Mouse (Mus musculus) gastrocnemius, adult 8-10 months (tissue): Measurements from ENCODE around the gene Iqsec1. TPM values are rescaled to one million over a fixed set of nuclear protein-coding genes. Genes with fewer than 3 reads are reported as not detected.

Experiments used
- DNase-seq, 2 experiments: peaks; one replicate each; pipeline ENCODE4 v3.0.0; 2022; ENCODE audit warnings: low spot score in 2 of 2
- total RNA-seq, 4 experiments: library from RNA; stranded (reverse); gene quantifications; 2 replicates each; pipeline ENCODE4 v1.2.4; 2022

Iqsec1 gene
- total RNA-seq, 4 experiments from 2014 or later = 103 to 120 (median 106) TPM

DNA sequence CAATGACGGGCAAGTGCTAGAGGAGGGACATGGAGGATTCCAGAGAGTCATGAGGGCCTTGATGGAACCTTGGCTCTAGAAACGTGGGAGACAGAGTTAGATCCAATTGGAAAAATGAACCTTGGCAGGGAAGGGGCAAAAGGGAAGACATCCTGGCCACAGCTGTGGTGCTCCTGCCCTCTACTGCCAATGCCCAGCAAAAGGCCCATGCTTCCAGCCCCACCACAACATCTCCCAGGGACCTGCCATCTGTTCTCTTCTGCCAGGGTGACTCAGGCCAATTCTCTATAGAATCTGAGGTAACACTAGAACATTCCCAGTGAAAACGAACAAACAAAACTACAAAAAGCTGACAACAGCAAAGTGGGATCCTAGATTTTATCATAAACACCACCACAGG, 173.1 kb downstream of the Iqsec1 start:
- no peak for DNase-seq

GRCm38 (mm10) chr6:90813526-90813925, 175.0 kb downstream of the Iqsec1 start:
- DNase-seq = no peak

GRCm38 (mm10) chr6:90812584-90812983, 175.9 kb downstream of the Iqsec1 start:
- DNase-seq = no peak

GRCm38 (mm10) chr6:90812072-90812471, 176.4 kb downstream of the Iqsec1 start:
- DNase-seq = no peak

GRCm38 (mm10) chr6:90810576-90810975, 177.9 kb downstream of the Iqsec1 start:
- DNase-seq = no peak

GRCm38 (mm10) chr6:90809960-90810362, 178.5 kb downstream of the Iqsec1 start:
- peak; percentile 33 to 55 for DNase-seq

DNA sequence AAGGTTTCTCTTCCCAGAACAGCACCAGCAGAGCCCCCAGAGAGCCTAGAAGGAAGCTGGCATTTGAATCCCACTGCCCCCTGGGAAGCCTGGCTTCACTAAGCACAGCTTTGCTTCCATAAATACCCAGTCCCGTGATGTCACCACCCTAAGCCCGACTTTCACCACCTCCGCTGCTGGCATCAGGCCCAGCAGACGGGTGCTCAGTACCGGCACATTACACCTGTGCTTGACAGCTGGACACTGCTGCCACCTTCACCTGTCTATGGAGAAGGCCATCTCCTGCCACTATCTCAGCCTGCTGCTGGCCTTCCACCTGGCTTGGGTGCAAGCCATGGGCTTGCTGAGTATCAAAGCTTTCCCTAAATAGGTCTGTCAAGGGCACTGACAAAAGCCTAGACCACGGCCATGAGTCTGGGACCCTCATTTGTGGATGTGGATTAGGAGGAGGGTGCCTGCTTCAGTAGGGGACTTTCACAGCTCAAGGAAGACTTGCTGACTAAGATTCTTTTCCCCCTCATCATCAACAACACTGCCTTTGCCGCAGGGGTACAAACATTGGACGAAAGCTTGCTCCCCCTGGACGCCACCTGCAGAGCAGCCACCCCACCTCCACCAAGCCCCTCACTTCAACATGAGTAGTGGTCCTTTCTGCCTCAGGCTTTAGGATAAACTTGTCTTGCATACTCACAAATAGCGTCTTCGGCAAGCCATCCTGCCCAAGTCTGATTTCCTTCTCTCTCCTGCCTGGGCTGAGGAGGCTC, 179.2 kb downstream of the Iqsec1 start:
- no peak for DNase-seq

DNA sequence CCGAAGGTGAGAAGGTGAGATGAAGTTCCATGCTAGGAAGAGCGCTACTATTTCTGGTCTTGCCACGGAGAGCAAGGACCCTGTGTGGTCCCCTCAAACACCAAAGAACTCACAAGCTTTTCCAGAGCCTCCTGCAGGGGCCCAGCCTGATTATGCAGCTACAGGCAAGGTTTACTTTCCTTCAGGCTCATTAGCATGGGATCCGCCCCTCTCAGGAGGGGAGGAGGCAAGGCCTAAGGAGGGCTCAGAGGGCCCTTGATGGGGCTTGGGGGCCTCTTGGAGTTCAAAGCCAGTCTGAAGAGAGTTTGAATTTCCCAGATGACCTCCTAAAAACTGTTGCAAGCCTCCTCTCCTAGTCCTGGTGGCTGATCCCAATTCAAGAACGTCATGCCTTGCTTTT, 179.9 kb downstream of the Iqsec1 start:
- DNase-seq = no peak

DNA sequence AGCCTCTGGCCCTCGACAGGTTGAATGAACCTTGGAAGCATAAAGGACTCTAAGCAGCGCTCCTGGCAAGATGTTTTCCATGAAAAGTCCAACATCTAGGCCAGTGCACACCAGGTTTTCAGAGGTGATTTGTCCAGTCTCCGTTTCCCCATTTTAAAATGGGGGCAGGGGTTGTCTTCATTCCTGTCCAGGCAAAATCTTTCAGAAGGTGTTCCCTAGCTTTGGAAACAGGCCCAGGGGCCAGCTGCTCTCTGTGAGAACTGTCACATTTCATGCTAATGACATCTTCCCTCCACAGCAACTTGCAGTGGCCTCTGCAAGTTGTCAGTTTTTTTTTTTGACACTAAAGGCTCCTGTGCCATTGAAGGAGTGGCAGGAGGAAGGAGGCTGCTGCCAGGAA, 180.4 kb downstream of the Iqsec1 start:
- DNase-seq = no peak

GRCm38 (mm10) chr6:90807581-90807980, 180.9 kb downstream of the Iqsec1 start:
- no peak for DNase-seq

DNA sequence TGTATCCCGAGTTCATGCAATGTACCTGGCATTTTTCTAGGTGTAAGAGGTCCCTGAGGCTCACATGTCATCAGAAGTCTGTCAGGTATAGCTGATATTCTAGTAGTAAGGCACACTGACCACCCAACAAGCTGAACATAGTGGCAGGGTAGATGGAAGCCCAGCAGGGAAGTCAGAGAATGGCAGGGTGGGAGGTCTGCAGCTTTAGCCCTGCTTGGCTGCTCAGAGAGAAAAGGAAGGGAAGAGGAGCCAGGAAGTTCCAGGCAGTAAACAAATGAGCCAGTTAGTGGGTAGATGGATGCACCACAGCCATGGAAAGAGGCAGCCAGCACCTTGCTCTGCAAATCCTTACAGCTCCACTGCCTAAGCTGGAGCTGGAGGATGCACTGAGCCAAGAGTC, 181.7 kb downstream of the Iqsec1 start:
- DNase-seq = no peak

DNA sequence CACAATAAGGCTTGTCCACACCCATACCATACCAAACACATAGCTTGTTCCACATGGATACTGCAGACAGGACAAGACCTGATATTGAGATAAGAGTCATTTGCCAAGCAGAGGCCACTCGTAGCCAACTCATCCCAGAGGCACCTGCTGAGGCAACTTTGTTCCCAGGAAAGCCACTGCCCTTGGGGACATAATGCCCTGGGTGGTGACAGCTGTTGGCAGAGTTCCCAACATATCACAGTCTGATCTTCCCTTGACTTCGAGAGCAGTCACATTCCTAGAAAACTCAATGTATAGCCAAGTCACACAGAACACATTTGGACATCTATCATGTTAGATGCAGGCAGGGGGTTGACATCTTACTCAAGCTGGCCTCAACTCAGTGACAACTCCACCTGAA, 183.4 kb downstream of the Iqsec1 start:
- no peak for DNase-seq

GRCm38 (mm10) chr6:90804646-90805045, 183.8 kb downstream of the Iqsec1 start:
- no peak for DNase-seq

DNA sequence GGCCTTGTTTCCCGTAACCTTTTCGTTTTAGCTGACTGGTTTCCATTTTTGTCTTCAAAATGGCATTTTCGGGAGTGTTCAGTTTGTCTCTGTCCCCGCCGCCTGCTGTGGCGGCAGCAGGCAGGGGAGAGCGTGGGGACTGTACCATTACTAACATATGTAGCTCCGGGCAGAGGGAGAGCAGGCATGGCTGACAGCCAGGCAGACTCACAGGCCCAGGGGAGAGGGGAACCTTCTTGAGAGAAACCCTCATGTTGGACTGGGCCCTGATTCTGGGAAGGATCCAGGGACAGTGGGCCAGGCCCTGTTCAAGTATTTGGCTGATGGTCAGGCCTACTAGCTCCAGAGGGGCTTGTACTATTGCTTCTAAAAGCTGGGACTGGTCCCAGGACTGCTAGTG, 185.9 kb downstream of the Iqsec1 start:
- DNase-seq = no peak

- DNase-seq = no peak
Measured at GRCm38 (mm10) chr6:90802058-90802457, 186.4 kb downstream of the Iqsec1 start.

- DNase-seq = no peak
Measured at GRCm38 (mm10) chr6:90800825-90801224, 187.7 kb downstream of the Iqsec1 start.

- DNase-seq = no peak
Measured at GRCm38 (mm10) chr6:90799116-90799515, 189.4 kb downstream of the Iqsec1 start.

- DNase-seq = no peak
Measured at GRCm38 (mm10) chr6:90798201-90798600, 190.3 kb downstream of the Iqsec1 start.

DNA sequence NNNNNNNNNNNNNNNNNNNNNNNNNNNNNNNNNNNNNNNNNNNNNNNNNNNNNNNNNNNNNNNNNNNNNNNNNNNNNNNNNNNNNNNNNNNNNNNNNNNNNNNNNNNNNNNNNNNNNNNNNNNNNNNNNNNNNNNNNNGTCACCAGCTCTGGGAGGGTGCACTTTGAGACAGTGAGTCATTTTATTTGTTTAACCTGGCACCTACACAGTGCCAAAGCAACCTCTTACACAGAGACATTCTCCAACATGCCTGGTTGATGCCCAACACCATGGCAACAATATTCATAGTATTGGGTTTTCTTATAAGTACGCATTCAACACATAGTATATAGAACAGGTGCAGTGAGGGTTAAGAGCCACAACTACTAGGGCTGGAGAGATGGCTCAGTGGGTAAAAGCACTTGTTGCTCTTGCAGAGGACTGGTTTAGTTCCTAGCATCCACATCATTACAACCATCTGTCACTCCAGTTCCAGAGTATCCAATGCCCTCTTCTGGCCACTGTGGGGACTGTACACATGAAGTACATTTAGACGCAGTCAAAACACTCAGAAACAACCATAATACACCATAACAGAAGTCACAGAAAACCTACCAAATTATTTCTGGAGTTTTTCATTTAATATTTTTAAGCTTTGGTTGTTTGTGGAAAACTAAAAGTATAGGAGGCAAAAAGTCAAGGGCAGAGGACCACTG, 191.4 kb downstream of the Iqsec1 start:
- DNase-seq = no peak

DNA sequence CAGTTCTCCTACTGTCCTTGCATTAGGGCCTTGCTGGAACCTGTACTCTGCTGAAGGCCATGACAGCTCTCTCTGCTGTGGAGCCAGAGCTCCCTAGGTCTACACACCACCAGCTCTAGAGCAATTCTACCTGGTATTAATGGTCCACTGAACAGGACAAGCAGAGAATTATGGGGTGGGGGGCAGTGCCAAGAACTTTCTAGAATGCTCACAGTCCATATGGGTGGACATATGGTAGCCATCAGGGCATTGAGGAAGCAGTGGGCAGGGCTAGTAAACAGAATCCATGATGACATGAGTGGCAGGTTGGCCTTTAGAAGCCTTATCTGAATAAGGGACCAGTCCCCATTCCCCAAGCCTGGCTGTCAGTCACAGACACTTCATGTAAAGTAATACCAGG, 197.6 kb downstream of the Iqsec1 start:
- DNase-seq = no peak

DNA sequence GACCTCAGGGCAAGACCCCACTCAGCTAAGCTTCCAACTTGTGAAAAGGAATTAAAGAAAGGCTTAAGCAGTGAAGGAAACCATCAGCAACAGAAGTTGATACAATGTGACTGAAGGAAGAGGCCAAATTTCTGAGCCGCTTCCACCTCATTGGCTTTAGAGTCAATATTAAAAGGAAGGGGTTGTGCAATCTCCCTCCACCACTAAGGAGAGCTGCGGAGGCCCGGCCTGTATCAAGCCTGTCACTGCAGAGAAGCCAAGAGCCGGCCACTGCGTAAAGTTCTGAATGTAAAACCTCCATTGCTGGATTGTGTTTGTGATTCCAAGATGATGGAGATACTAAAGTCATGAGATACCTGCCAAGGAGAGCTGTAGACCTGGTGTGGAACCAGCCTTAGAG, 199.0 kb downstream of the Iqsec1 start:
- DNase-seq = no peak

DNA sequence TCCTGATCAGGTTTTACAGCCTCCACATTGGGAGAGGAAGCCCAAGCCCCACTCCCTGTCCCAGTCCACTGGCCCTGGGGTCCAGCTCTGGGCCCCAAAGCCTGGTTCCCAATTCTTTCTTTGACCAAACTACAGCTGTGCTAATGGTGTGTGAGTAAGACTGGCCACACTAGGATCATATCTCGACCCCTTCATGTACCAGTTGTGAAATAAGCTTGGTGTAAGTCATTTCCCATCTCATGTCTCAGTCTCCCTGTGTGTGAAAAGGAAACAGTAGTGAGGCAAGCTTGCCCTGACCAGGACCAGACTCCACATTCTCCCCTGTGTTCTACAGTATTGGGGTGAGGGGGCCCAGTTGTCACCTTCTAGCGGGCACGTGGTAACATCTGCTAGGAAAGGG, 200.9 kb downstream of the Iqsec1 start:
- no peak for DNase-seq

DNA sequence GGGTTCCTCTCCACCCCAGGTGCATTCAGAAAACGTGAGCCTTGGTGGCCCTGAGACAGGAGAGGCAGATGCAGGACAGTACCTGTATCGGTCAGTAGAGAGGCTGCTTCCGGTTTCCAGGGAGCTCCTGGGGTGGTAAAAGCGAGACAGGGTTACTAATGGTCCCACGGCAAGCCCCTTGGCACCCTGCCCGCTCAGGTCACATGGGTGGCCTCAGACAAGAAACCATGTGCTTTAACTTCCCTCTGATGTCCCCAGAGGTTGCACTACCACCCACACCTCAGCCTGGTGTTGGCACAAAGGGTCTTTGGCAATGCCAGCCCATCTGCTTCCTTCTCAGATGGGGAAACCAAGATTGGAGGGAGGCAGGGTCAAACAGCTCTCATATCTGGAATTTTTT, 201.4 kb downstream of the Iqsec1 start:
- DNase-seq = no peak
